Mouse (Mus musculus): ENCODE results near the gene Sash1. TPM values are rescaled to one million over a fixed set of nuclear protein-coding genes. Genes with fewer than 3 reads are reported as not detected.

Gene Sash1
- polyA plus RNA-seq, 1 experiment from 2014 or later: 4.8 TPM

DNA sequence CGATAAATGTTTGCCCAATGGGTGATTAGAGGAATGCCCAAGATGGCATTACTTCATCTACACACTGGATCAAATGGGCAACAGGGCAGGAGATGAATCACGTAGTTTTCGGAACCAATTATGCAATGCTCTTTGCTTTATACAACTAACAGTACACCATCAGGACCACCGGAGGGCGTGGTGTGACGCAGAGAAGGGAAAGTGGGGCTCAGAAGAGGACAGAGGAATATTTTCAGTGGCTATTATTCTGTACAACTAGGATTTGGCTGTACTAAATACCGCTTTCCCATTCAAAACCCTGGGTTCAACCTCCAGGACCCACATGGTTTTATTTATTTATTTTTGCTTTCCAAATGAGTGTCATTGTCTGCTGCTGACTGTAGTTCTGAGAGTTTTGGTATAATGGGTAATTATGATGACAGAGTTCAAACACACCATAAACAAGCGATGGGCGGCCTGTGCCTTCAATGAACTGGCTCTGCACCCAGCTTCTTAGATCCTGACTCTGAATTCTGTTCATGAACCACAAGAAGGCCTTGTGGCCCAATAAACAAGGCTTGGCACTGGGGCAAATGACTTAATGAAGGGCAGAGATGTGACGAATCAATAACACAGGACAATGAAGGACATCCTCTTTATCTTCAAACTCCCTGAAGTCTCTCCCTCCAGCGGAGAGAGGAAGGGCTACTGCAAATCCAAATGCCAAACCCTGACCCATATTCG, 114.8 kb downstream of the Sash1 start:
- DNase-seq (no peak), ATAC-seq (ENCODE audit: low FRiP score, low TSS enrichment) (no peak)
- Histone ChIP-seq H3K4me1 (ENCODE audit: control insufficient read depth, insufficient read depth, low read length) (no peaks in the 10 kb centered on the region), H3K27ac (replicated peaks; ENCODE audit: low read depth, low read length) (no peak overlapping the region), H3K36me3 (ENCODE audit: control insufficient read depth, insufficient read depth, low read length) (no peaks in the 10 kb centered on the region), H3K9ac (replicated peaks; ENCODE audit: low read length) (no peak overlapping the region), H3K27me3 (ENCODE audit: control insufficient read depth, insufficient read depth, low read length) (no peaks in the 10 kb centered on the region), H3K4me3 (replicated peaks; ENCODE audit: low read depth, low read length) (no peak overlapping the region), H3K9me3 (ENCODE audit: control insufficient read depth, low read length) (0 out of 2 replicates have a peak, but pooled peaks cover 2% of the 10 kb centered on the region), H3K4me2 (ENCODE audit: low read length) (no peak overlapping the region)
- 92% methylated on average over 12 of the region's 12 CpGs for whole genome bisulfite sequencing

DNA sequence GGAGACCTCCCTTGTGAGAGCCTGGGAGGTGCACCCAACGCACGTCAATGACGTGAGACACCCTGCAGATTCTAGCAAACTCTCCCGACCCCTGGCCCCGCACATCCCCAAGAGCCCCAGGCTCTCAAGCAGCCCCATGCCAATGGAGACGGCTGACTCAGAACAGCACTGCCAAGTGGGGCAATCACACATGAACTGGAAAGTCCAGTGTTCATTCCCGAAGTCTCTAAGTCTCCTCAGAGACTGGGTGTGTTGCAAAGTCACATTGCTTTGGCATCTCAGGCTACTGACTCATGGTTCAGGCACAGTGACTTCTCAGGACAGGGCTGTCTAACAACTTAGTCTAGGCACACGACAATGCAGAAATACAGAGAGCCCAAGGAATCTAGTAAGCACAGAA, 117.2 kb downstream of the Sash1 start:
- Histone ChIP-seq H3K9me3 (ENCODE audit: control insufficient read depth, low read length) (0 out of 2 replicates have a peak, but pooled peaks cover 2% of the 10 kb centered on the region), H3K36me3 (ENCODE audit: control insufficient read depth, insufficient read depth, low read length) (no peaks in the 10 kb centered on the region), H3K4me2 (ENCODE audit: low read length) (no peak overlapping the region), H3K9ac (replicated peaks; ENCODE audit: low read length) (no peak overlapping the region), H3K27me3 (ENCODE audit: control insufficient read depth, insufficient read depth, low read length) (no peaks in the 10 kb centered on the region), H3K4me1 (ENCODE audit: control insufficient read depth, insufficient read depth, low read length) (no peaks in the 10 kb centered on the region), H3K27ac (replicated peaks; ENCODE audit: low read depth, low read length) (no peak overlapping the region), H3K4me3 (replicated peaks; ENCODE audit: low read depth, low read length) (no peak overlapping the region)
- DNase-seq (no peak), ATAC-seq (ENCODE audit: low FRiP score, low TSS enrichment) (no peak)
- WGBS: 95% methylated on average over 8 of the region's 8 CpGs

- Histone ChIP-seq H3K9ac (replicated peaks; ENCODE audit: low read length) (no peak overlapping the region), H3K4me1 (ENCODE audit: control insufficient read depth, insufficient read depth, low read length) (peaks cover 6% of the 10 kb centered on the region; the same call in 1 of the 2 replicates), H3K4me2 (ENCODE audit: low read length) (no peak overlapping the region), H3K36me3 (ENCODE audit: control insufficient read depth, insufficient read depth, low read length) (no peaks in the 10 kb centered on the region), H3K27ac (replicated peaks; ENCODE audit: low read depth, low read length) (no peak overlapping the region), H3K4me3 (replicated peaks; ENCODE audit: low read depth, low read length) (no peak overlapping the region), H3K9me3 (ENCODE audit: control insufficient read depth, low read length) (0 out of 2 replicates have a peak, but pooled peaks cover 2% of the 10 kb centered on the region), H3K27me3 (ENCODE audit: control insufficient read depth, insufficient read depth, low read length) (no peaks in the 10 kb centered on the region)
- DNase-seq: no peak
- no peak for ATAC-seq (ENCODE audit: low FRiP score, low TSS enrichment)
- 89% methylated on average over 5 of the region's 5 CpGs for WGBS
These were observed 118.5 kb downstream of the Sash1 start for GRCm38 (mm10) chr10:8767381-8767780.

DNA sequence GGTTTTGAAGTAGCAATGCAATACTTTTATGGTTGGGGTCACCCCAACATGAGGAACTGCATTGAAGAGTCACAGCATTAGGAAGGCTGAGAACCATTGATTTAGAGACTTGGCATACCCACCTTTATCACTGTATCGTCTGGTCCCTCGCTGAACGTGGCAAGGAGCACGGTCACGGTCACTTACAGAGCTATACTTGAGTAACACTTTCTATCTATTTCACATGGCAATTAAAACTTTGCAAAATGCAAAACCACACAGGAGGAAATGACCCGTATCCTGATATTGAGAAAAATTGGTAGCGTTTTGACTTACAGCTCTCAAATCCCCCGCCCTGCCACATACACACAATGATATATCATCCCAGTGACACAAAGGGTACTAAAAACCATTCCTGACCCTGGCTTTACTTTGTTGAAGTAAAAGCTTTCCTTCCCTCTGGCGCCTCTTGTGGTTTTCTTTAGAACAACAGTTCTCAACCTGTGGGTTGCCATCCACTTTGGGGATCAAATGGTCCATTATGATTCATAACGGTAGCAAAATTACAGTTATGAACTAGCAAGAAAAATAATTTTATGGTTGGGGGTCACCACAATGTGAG, 119.8 kb downstream of the Sash1 start:
- no peaks in the 10 kb centered on the region for H3K36me3 ChIP-seq (ENCODE audit: control insufficient read depth, insufficient read depth, low read length)
- ATAC-seq (ENCODE audit: low FRiP score, low TSS enrichment) (no peak), DNase-seq (peak; percentile 59)
- 84% methylated on average over 10 of the region's 10 CpGs for WGBS
- 0 out of 2 replicates have a peak, but pooled peaks cover 2% of the 10 kb centered on the region for H3K9me3 ChIP-seq (ENCODE audit: control insufficient read depth, low read length)
- no peak overlapping the region for H3K27ac ChIP-seq (replicated peaks; ENCODE audit: low read depth, low read length)
- no peak overlapping the region for H3K9ac ChIP-seq (replicated peaks; ENCODE audit: low read length)
- peaks cover 17% of the 10 kb centered on the region for H3K4me1 ChIP-seq (ENCODE audit: control insufficient read depth, insufficient read depth, low read length)
- no peaks in the 10 kb centered on the region for H3K27me3 ChIP-seq (ENCODE audit: control insufficient read depth, insufficient read depth, low read length)
- H3K4me3 ChIP-seq (replicated peaks; ENCODE audit: low read depth, low read length): no peak overlapping the region
- no peak overlapping the region for H3K4me2 ChIP-seq (ENCODE audit: low read length)

- H3K27me3 ChIP-seq (ENCODE audit: control insufficient read depth, insufficient read depth, low read length): no peaks in the 10 kb centered on the region
- no peaks in the 10 kb centered on the region for H3K36me3 ChIP-seq (ENCODE audit: control insufficient read depth, insufficient read depth, low read length)
- WGBS: 19% methylated on average over 12 of the region's 12 CpGs
- H3K4me3 ChIP-seq (replicated peaks; ENCODE audit: low read depth, low read length): no peak overlapping the region
- H3K27ac ChIP-seq (replicated peaks; ENCODE audit: low read depth, low read length): no peak overlapping the region; the same call in 1 of the 2 replicates
- no peaks in the 10 kb centered on the region for H3K9me3 ChIP-seq (ENCODE audit: control insufficient read depth, low read length)
- peaks cover 30% of the 10 kb centered on the region for H3K4me1 ChIP-seq (ENCODE audit: control insufficient read depth, insufficient read depth, low read length)
- ATAC-seq (ENCODE audit: low FRiP score, low TSS enrichment) (no peak; the same call in 1 of the 2 replicates), DNase-seq (peak; percentile 66)
- no peak overlapping the region for H3K9ac ChIP-seq (replicated peaks; ENCODE audit: low read length)
- peak overlapping the region; percentile 46 for H3K4me2 ChIP-seq (ENCODE audit: low read length)
These were observed 123.1 kb downstream of the Sash1 start for GRCm38 (mm10) chr10:8762771-8763170.

GRCm38 (mm10) chr10:8762209-8762701, 123.6 kb downstream of the Sash1 start:
- H3K36me3 ChIP-seq (ENCODE audit: control insufficient read depth, insufficient read depth, low read length): no peaks in the 10 kb centered on the region
- H3K9ac ChIP-seq (replicated peaks; ENCODE audit: low read length): no peak overlapping the region; the same call in 1 of the 2 replicates
- under 1% methylated on average over 14 of the region's 14 CpGs for WGBS
- H3K27me3 ChIP-seq (ENCODE audit: control insufficient read depth, insufficient read depth, low read length): no peaks in the 10 kb centered on the region
- peak; percentile 18 for ATAC-seq (ENCODE audit: low FRiP score, low TSS enrichment)
- H3K9me3 ChIP-seq (ENCODE audit: control insufficient read depth, low read length): no peaks in the 10 kb centered on the region
- peak overlapping the region; percentile 46 for H3K4me2 ChIP-seq (ENCODE audit: low read length)
- peak overlapping the region; percentile 28; the same call in 1 of the 2 replicates for H3K27ac ChIP-seq (replicated peaks; ENCODE audit: low read depth, low read length)
- peaks cover 35% of the 10 kb centered on the region for H3K4me1 ChIP-seq (ENCODE audit: control insufficient read depth, insufficient read depth, low read length)
- peak; percentile 68 for DNase-seq
- peak overlapping the region; percentile 25 for H3K4me3 ChIP-seq (replicated peaks; ENCODE audit: low read depth, low read length)

GRCm38 (mm10) chr10:8761656-8762055, 124.2 kb downstream of the Sash1 start:
- 42% methylated on average over 9 of the region's 9 CpGs for WGBS

DNA sequence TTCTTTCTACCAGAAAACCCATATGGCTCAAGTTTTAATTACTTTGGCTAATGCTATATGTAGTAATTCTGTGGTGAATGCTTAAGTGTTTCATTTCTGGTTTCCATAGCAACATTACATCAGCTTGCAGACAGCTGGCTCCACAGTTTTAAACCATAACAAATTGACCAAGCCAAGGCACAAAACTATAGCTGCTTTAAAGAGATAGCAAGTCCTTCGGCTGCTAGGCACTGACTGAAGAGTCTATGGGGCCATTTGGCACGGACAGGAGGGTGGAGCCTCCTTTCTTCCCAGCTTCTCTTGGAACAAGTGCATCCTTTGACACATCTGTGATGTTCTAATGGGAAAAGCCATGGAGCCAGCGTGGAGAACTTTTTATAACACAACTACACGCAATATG, 125.3 kb downstream of the Sash1 start:
- peak; percentile 78 for DNase-seq
- 4% methylated on average over 4 of the region's 4 CpGs for WGBS
- ATAC-seq (ENCODE audit: low FRiP score, low TSS enrichment): peak; percentile 59

More at GRCm38 (mm10) chr10:8761656-8762055, 124.2 kb downstream of the Sash1 start:
- Histone ChIP-seq H3K4me2 (ENCODE audit: low read length) (peak overlapping the region; percentile 46), H3K9ac (replicated peaks; ENCODE audit: low read length) (no peak overlapping the region; the same call in 1 of the 2 replicates), H3K4me3 (replicated peaks; ENCODE audit: low read depth, low read length) (peak overlapping the region; percentile 25), H3K27me3 (ENCODE audit: control insufficient read depth, insufficient read depth, low read length) (no peaks in the 10 kb centered on the region), H3K36me3 (ENCODE audit: control insufficient read depth, insufficient read depth, low read length) (no peaks in the 10 kb centered on the region), H3K9me3 (ENCODE audit: control insufficient read depth, low read length) (no peaks in the 10 kb centered on the region), H3K27ac (replicated peaks; ENCODE audit: low read depth, low read length) (peak overlapping the region; percentile 28; the same call in 1 of the 2 replicates), H3K4me1 (ENCODE audit: control insufficient read depth, insufficient read depth, low read length) (peaks cover 41% of the 10 kb centered on the region)
- DNase-seq: no peak
- no peak for ATAC-seq (ENCODE audit: low FRiP score, low TSS enrichment)

More for the DNA sequence above, 125.3 kb downstream of the Sash1 start:
- H3K36me3 ChIP-seq (ENCODE audit: control insufficient read depth, insufficient read depth, low read length): no peaks in the 10 kb centered on the region
- peak overlapping the region; percentile 25 for H3K4me3 ChIP-seq (replicated peaks; ENCODE audit: low read depth, low read length)
- no peaks in the 10 kb centered on the region for H3K9me3 ChIP-seq (ENCODE audit: control insufficient read depth, low read length)
- peak overlapping the region; percentile 46 for H3K4me2 ChIP-seq (ENCODE audit: low read length)
- no peaks in the 10 kb centered on the region for H3K27me3 ChIP-seq (ENCODE audit: control insufficient read depth, insufficient read depth, low read length)
- H3K4me1 ChIP-seq (ENCODE audit: control insufficient read depth, insufficient read depth, low read length): peaks cover 51% of the 10 kb centered on the region
- peak overlapping the region; percentile 70 for H3K27ac ChIP-seq (replicated peaks; ENCODE audit: low read depth, low read length)
- no peak overlapping the region; the same call in 1 of the 2 replicates for H3K9ac ChIP-seq (replicated peaks; ENCODE audit: low read length)
